Mouse (Mus musculus): ENCODE measurements around the gene Aldh18a1. TPM values are rescaled to one million over a fixed set of nuclear protein-coding genes. Genes with fewer than 3 reads are reported as not detected.

Aldh18a1 gene
- polyA plus RNA-seq, 1 experiment, result 166 TPM

DNA sequence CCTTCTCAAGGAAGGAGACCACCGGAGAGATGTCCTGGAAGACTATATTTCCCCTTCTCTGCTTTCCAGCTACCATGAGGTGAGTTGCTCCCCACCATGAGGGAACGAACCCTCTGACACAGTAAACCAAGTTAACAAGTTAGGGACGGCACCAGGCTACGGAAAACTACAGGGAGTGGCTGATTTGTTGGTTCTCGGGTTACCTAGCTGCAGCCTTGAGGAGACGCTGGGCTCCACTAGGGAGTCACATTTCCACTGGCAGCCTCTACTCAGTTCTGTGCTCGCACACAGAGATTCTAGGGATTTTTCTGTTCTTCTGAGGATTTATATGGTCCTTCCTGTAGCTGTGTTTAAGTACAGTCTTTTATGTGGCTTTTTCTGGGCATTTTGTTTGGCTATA is 32.2 kb downstream of the Aldh18a1 start:
- no peak overlapping the region for H3K27ac ChIP-seq (ENCODE audit: insufficient read depth, low read length)
- H3K4me1 ChIP-seq (ENCODE audit: control insufficient read depth, insufficient read depth, low read length), result no peaks in the 10 kb centered on the region
- TF ChIP-seq POLR2A (IDR thresholded peaks at IDR 0.05; ENCODE audit: low read depth, low read length) (no peak), CTCF (IDR thresholded peaks at IDR 0.05; ENCODE audit: borderline replicate concordance, insufficient read depth, low read length) (no peak)
- no peak overlapping the region for H3K4me3 ChIP-seq (ENCODE audit: insufficient read depth, low read length)

DNA sequence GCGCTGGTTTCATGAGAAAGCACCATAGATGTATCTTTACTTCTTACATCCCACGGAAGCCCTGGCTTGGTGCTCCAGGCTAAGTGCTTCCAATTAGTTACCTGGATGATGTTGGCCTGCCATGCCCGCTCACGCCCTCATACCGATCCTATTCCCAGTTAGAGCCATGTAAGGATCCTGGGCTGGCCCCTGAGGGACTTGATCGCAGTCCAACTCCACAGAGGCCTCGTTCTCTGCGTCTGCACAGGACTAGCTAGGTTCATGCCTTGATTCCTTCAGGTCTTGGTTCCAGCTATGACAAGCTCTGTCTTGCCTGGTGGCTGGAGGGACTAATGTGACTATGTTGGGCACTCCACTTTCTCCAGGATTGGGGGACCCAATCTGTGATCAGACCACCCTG is 33.1 kb downstream of the Aldh18a1 start:
- H3K4me1 ChIP-seq (ENCODE audit: control insufficient read depth, insufficient read depth, low read length), result no peaks in the 10 kb centered on the region
- no peak overlapping the region for H3K4me3 ChIP-seq (ENCODE audit: insufficient read depth, low read length)
- TF ChIP-seq POLR2A (IDR thresholded peaks at IDR 0.05; ENCODE audit: low read depth, low read length) (no peak), CTCF (IDR thresholded peaks at IDR 0.05; ENCODE audit: borderline replicate concordance, insufficient read depth, low read length) (no peak)
- no peak overlapping the region for H3K27ac ChIP-seq (ENCODE audit: insufficient read depth, low read length)

DNA sequence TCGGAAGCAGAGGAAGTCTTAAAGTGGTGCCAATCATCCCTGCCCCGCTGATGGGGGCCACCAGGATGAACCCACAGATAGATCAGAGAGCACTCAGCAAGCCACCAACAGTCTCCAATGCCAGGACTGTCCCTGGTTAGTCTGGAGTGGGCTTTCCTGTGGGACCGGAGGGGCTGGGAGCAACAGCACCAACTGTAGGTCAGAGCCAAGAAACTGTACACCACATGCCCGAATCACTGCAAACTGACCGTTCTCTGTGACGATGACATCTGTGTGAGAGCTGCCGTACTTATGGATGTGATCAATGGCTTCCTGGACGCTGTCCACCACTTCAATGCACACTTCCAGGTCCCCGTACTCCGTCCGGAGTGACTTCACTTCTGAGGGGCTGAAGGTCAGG is 33.9 kb downstream of the Aldh18a1 start:
- H3K4me1 ChIP-seq (ENCODE audit: control insufficient read depth, insufficient read depth, low read length), result no peaks in the 10 kb centered on the region
- no peak overlapping the region for H3K4me3 ChIP-seq (ENCODE audit: insufficient read depth, low read length)
- no peak overlapping the region for H3K27ac ChIP-seq (ENCODE audit: insufficient read depth, low read length)
- no peak for TF ChIP-seq POLR2A (IDR thresholded peaks at IDR 0.05; ENCODE audit: low read depth, low read length)
- no peak for TF ChIP-seq CTCF (IDR thresholded peaks at IDR 0.05; ENCODE audit: borderline replicate concordance, insufficient read depth, low read length)

DNA sequence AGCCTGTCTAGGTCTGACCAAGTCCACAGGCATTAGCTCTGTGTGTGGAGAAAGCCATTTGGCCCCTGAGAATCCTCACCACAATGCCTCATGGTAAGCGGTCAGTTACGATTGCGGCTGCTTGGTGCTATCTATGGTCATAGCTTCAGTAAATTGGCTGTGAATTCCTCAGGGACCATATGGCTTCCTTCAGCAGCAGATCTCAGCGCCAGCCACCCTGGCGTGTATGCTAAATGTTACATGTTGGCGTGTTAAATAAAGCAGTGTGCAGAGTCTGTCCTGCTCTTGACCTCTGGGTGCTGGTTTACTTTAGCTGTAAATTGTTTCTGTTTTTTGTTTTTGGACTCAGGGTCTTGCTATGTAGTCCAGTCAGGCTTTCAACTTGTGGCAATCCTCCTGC is 34.4 kb downstream of the Aldh18a1 start:
- Histone ChIP-seq H3K4me3 (ENCODE audit: insufficient read depth, low read length) (no peak overlapping the region), H3K4me1 (ENCODE audit: control insufficient read depth, insufficient read depth, low read length) (0 out of 2 replicates have a peak, but pooled peaks cover 3% of the 10 kb centered on the region), H3K27ac (ENCODE audit: insufficient read depth, low read length) (no peak overlapping the region)
- TF ChIP-seq POLR2A (IDR thresholded peaks at IDR 0.05; ENCODE audit: low read depth, low read length), result no peak
- no peak for TF ChIP-seq CTCF (IDR thresholded peaks at IDR 0.05; ENCODE audit: borderline replicate concordance, insufficient read depth, low read length)

DNA sequence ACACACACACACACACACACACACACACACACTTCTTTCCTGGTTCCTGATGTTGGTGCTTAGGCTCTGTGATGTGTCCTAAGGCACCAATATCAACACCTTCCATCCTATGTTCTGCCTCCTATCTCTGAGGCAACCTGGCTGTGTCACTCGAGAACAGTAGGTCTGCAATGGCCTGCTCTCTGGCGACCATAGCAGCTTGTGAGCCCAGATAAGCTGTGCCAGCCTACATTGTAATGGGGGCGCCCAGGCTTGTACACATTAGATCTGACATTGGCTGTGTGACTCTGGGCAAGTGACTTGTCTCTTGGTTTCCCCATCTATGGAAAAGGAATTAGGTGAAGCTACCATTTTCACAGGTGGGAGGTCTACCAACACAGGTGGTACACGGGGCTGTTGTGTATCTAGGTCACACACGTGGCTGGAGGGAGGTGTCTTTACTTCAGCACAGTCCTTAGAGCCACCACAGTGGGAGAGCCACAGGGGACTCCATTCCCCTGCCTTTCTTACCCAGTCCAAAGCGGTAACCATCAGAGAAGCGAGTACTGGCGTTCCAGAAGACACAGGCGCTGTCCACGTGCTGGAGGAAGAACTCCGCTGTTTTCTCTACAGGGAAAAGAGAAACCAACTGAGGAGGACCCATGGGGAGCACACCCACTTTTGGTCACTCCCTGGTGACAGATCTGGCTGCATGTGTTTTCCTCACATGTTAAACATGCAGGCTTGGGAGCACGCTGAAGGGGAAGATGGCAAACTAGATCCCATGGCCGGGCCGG is 35.1 kb downstream of the Aldh18a1 start:
- Histone ChIP-seq H3K27ac (ENCODE audit: insufficient read depth, low read length) (no peak overlapping the region), H3K4me1 (ENCODE audit: control insufficient read depth, insufficient read depth, low read length) (0 out of 2 replicates have a peak, but pooled peaks cover 7% of the 10 kb centered on the region), H3K4me3 (ENCODE audit: insufficient read depth, low read length) (no peak overlapping the region)
- no peak for TF ChIP-seq CTCF (IDR thresholded peaks at IDR 0.05; ENCODE audit: borderline replicate concordance, insufficient read depth, low read length)
- TF ChIP-seq POLR2A (IDR thresholded peaks at IDR 0.05; ENCODE audit: low read depth, low read length), result no peak

DNA sequence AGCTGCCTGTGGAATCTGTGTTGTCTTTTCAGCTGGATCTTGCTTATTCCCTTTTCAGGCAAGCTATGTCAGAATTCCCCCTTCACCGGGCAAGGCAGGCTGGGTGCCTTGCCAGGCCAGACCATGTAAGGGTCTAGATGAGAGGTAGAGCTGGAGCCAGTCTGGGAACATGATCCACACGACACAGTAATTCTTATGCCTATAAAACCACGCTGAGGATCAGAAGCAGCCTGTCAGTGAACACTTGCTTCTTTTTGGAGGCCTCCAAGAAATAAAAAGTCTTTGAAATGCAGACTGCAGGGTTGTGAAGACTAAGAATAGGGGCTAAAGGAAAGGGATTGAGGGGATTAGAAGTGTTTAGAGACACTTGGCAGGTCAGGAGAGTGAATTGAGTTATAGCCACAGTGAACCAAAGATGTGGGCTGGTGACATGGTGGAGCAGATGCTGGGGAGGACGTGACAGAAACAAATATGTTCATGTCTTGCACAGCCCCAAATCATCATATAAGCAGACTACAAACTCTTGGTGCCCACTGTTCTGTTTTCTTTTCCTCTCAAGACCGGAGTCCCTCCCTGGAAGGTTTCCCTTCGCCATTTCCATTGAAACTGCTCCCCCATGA is 38.6 kb downstream of the Aldh18a1 start:
- no peak overlapping the region for H3K27ac ChIP-seq (ENCODE audit: insufficient read depth, low read length)
- H3K4me1 ChIP-seq (ENCODE audit: control insufficient read depth, insufficient read depth, low read length), result 0 out of 2 replicates have a peak, but pooled peaks cover 7% of the 10 kb centered on the region
- no peak for TF ChIP-seq CTCF (IDR thresholded peaks at IDR 0.05; ENCODE audit: borderline replicate concordance, insufficient read depth, low read length)
- no peak for TF ChIP-seq POLR2A (IDR thresholded peaks at IDR 0.05; ENCODE audit: low read depth, low read length)
- no peak overlapping the region for H3K4me3 ChIP-seq (ENCODE audit: insufficient read depth, low read length)

DNA sequence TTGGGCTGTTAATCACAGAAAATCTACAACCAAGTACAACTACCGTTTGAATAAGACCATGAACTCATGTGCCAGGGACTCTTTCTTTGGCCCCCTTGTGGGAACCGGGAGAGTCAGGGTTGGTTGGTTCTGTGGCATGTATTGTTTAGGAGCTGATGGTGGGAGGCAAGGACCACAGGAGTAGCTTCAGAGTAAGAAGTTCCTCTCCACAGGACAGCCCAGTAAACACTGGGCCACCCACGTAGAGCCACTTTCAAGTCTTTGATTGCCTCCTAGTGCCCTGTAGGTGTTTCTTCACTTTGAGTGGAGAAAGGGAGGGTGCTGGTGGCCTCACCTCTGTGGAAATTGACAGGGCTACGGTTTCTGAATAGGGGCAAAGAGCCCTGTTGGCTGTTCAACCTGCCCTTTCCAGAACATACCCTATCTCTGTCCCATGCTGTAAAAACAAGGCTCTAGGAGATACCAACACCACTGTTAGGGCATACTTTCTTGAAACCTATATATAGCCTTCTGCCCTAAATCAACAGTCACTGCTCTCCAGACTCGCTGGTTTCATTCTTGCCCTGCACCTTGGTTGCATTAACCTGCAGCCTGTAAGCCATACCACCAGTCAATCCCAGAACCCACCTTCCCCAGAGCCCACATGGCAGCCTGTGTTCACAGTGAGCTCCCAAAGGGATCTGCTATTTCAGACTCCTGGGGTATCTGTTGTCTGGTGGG is 39.3 kb downstream of the Aldh18a1 start:
- no peak for TF ChIP-seq CTCF (IDR thresholded peaks at IDR 0.05; ENCODE audit: borderline replicate concordance, insufficient read depth, low read length)
- TF ChIP-seq POLR2A (IDR thresholded peaks at IDR 0.05; ENCODE audit: low read depth, low read length), result no peak
- H3K4me1 ChIP-seq (ENCODE audit: control insufficient read depth, insufficient read depth, low read length), result 0 out of 2 replicates have a peak, but pooled peaks cover 7% of the 10 kb centered on the region
- H3K4me3 ChIP-seq (ENCODE audit: insufficient read depth, low read length), result no peak overlapping the region
- no peak overlapping the region for H3K27ac ChIP-seq (ENCODE audit: insufficient read depth, low read length)

DNA sequence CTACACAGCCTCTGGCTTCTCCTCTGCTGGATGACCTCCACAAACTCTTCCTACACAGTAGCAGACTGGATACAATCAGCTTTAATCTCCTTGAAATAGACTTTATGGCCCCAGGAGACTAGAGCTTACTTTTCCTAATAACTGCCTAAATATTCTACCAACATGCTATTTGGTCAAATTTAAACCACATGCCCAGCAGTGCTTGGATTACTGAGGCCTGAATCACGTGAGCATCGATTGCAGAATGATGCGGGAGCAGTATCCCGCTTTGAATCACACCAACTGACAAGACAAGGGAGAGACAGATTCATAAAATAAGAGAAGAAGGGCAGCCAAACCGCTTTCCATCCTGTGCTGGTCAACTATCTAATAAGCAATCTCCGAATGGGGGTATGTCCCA is 39.9 kb downstream of the Aldh18a1 start:
- TF ChIP-seq POLR2A (IDR thresholded peaks at IDR 0.05; ENCODE audit: low read depth, low read length) (no peak), CTCF (IDR thresholded peaks at IDR 0.05; ENCODE audit: borderline replicate concordance, insufficient read depth, low read length) (no peak)
- Histone ChIP-seq H3K4me1 (ENCODE audit: control insufficient read depth, insufficient read depth, low read length) (0 out of 2 replicates have a peak, but pooled peaks cover 7% of the 10 kb centered on the region), H3K4me3 (ENCODE audit: insufficient read depth, low read length) (no peak overlapping the region), H3K27ac (ENCODE audit: insufficient read depth, low read length) (no peak overlapping the region)

DNA sequence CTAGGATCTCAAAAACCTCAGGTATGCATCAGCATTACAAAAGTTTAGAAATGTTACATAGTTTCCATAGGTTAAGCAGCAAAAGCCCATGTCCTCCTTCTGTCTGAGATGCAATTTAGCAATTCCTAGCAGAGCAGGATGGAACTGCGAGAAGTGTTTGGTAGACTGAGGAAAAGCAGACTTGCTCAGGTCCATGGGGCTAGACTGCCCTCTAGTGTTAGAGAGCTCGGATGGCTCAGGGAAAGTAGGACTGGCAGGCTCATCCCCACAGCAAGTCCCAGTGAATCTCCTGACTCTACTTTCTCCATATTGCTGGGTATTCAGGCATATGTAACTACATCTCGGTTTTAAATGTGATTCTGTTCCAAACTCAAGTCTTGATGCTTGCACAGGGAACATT is 43.4 kb downstream of the Aldh18a1 start:
- Histone ChIP-seq H3K4me3 (ENCODE audit: insufficient read depth, low read length) (no peak overlapping the region), H3K4me1 (ENCODE audit: control insufficient read depth, insufficient read depth, low read length) (0 out of 2 replicates have a peak, but pooled peaks cover 7% of the 10 kb centered on the region), H3K27ac (ENCODE audit: insufficient read depth, low read length) (no peak overlapping the region)
- no peak for TF ChIP-seq POLR2A (IDR thresholded peaks at IDR 0.05; ENCODE audit: low read depth, low read length)
- peak; percentile 93; the same call in 1 of the 2 replicates for TF ChIP-seq CTCF (IDR thresholded peaks at IDR 0.05; ENCODE audit: borderline replicate concordance, insufficient read depth, low read length)

All from embryonic fibroblast, embryonic 13.5 days (primary cell).